Mouse (Mus musculus): ENCODE data around the gene Lect2. TPM values are rescaled to one million over a fixed set of nuclear protein-coding genes. Genes with fewer than 3 reads are reported as not detected.

The Lect2 gene
- polyA plus RNA-seq, 1 experiment, result not detected

DNA sequence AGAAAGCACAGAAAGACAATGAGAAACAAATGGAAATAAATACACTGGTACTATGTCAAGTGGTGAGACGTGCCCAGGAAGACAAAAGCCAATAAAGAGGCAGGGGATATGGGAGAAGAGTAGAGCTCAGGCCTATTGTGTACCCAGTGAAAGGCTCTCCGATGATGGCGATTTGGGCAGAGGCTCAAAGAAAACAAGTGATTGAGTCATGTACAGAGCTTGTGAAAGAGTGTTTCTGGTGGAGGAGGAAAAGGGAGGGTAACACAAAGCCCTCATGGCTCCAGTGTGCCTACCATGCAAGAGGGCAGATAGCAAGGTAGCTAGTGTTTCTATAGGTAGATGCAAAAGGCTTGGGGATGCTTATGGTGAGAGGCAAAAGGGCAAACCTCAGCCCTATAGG lies 53.9 kb downstream of the Lect2 start:
- no peak overlapping the region for H3K4me3 ChIP-seq (ENCODE audit: insufficient read depth, low read length)
- TF ChIP-seq CTCF (IDR thresholded peaks at IDR 0.05; ENCODE audit: borderline replicate concordance, insufficient read depth, low read length), result no peak
- H3K27ac ChIP-seq (ENCODE audit: insufficient read depth, low read length), result no peak overlapping the region
- no peaks in the 10 kb centered on the region for H3K4me1 ChIP-seq (ENCODE audit: control insufficient read depth, insufficient read depth, low read length)

Other genes starting within 250 kb of the Lect2 start
- not detected in 2 replicates for gene Gm3045, start 121.9 kb downstream of the Lect2 start, polyA plus RNA-seq (2011; ENCODE audit: insufficient read length, low read depth, missing spikeins)
- gene Slc25a48, start 110.1 kb downstream of the Lect2 start, polyA plus RNA-seq (2011; ENCODE audit: insufficient read length, low read depth, missing spikeins), result not detected in 2 replicates
- gene Il9, start 66.3 kb downstream of the Lect2 start, polyA plus RNA-seq (2011; ENCODE audit: insufficient read length, low read depth, missing spikeins), result not detected in 2 replicates
- 2.1 and 3.0 TPM in 2 replicates for gene Fbxl21, start 26.0 kb downstream of the Lect2 start, polyA plus RNA-seq (2011; ENCODE audit: insufficient read length, low read depth, missing spikeins)
- gene Tgfbi, start 61.0 kb upstream of the Lect2 start, polyA plus RNA-seq (2011; ENCODE audit: insufficient read length, low read depth, missing spikeins), result 64.4 and 125 TPM in 2 replicates
- 59.8 and 75.9 TPM in 2 replicates for gene Smad5, start 154.5 kb upstream of the Lect2 start, polyA plus RNA-seq (2011; ENCODE audit: insufficient read length, low read depth, missing spikeins)
- not detected in 2 replicates for gene Gm45623, start 205.3 kb upstream of the Lect2 start, polyA plus RNA-seq (2011; ENCODE audit: insufficient read length, low read depth, missing spikeins)